Comparison of ENCODE assay signal across 9 mouse cellular contexts in genomic region chr4:57294971-57295656, GRCm38 (mm10). TPM values are rescaled to one million over a fixed set of nuclear protein-coding genes. Genes with fewer than 3 reads are reported as not detected.
A peak's percentile ranks its signal among the peaks of the same experiment; 100 is the strongest.
DNase-seq lines count a peak whose midpoint lies in the region; ATAC-seq and TF ChIP-seq lines count a peak whose summit lies in the region.
"Had no signal": no experiment of that assay in that cellular context is flagged by ENCODE, and none has a peak within 500 bp of the region (broad histone marks: within the 10 kb centered on the region; RNA-seq: fewer than 3 reads in every experiment).

No protein-coding gene starts in this region.

- no peaks in the 10 kb centered on the region for H3K27me3 ChIP-seq in midbrain, postnatal 0 days (ENCODE audit: insufficient read depth, low read length)
- H3K27me3 ChIP-seq in midbrain, embryonic 11.5 days (ENCODE audit: control insufficient read depth, insufficient read depth, low read length): peaks cover 23% of the 10 kb centered on the region
- H3K27me3 ChIP-seq in heart, embryonic 16.5 days (ENCODE audit: control insufficient read depth, insufficient read depth, low read length): peaks cover 3% of the 10 kb centered on the region; the same call in 1 of the 2 replicates
- H3K27me3 ChIP-seq in lung, embryonic 14.5 days (ENCODE audit: insufficient read depth, low read length): peaks cover 4% of the 10 kb centered on the region; the same call in 1 of the 2 replicates
- no peaks in the 10 kb centered on the region; the same call in 1 of the 2 replicates for H3K27me3 ChIP-seq in forebrain, postnatal 0 days (ENCODE audit: insufficient read depth, low read length)

- no peaks in the 10 kb centered on the region for H3K9me3 ChIP-seq in midbrain, postnatal 0 days (ENCODE audit: low read length)
- H3K9me3 ChIP-seq in midbrain, embryonic 11.5 days (ENCODE audit: control insufficient read depth, low read length): no peaks in the 10 kb centered on the region
- no peaks in the 10 kb centered on the region for H3K9me3 ChIP-seq in heart, embryonic 16.5 days (replicated peaks; ENCODE audit: control insufficient read depth, low read length)
- no peaks in the 10 kb centered on the region for H3K9me3 ChIP-seq in lung, embryonic 14.5 days (ENCODE audit: low read depth, low read length)
- H3K9me3 ChIP-seq in forebrain, postnatal 0 days (ENCODE audit: low read length): no peaks in the 10 kb centered on the region
- H3K9me3 ChIP-seq: limb, embryonic 13.5 days had no signal

- no peak for ATAC-seq in midbrain, postnatal 0 days (ENCODE audit: low FRiP score)
- no peak for ATAC-seq in midbrain, embryonic 11.5 days (ENCODE audit: low FRiP score)
- peak; percentile 62 for ATAC-seq in heart, embryonic 16.5 days (replicated peaks; ENCODE audit: extremely low read depth, insufficient read depth, low FRiP score)
- ATAC-seq in lung, embryonic 14.5 days (ENCODE audit: insufficient read depth): peak; percentile 91
- no peak for ATAC-seq in forebrain, postnatal 0 days

- no peak for TF ChIP-seq CTCF in midbrain, postnatal 0 days (IDR thresholded peaks at IDR 0.05)
- TF ChIP-seq CTCF in lung, embryonic 14.5 days (IDR thresholded peaks at IDR 0.05; ENCODE audit: low read depth): no peak
- TF ChIP-seq CTCF in forebrain, postnatal 0 days (IDR thresholded peaks at IDR 0.05; ENCODE audit: low read depth): no peak

- no peak overlapping the region for H3K27ac ChIP-seq in midbrain, postnatal 0 days (ENCODE audit: low read depth, low read length)
- H3K27ac ChIP-seq in midbrain, embryonic 11.5 days (ENCODE audit: low read depth, low read length): no peak overlapping the region
- peak overlapping the region; percentile 39 for H3K27ac ChIP-seq in heart, embryonic 16.5 days (ENCODE audit: low read length)
- peak overlapping the region; percentile 56 for H3K27ac ChIP-seq in lung, embryonic 14.5 days (ENCODE audit: low read depth)
- H3K27ac ChIP-seq in forebrain, postnatal 0 days (ENCODE audit: low read depth, low read length): no peak overlapping the region
- H3K27ac ChIP-seq: limb, embryonic 13.5 days had no signal

- H3K36me3 ChIP-seq in midbrain, postnatal 0 days (ENCODE audit: insufficient read depth, low read length): no peaks in the 10 kb centered on the region
- H3K36me3 ChIP-seq in midbrain, embryonic 11.5 days (ENCODE audit: control insufficient read depth, insufficient read depth, low read length): no peaks in the 10 kb centered on the region
- H3K36me3 ChIP-seq in heart, embryonic 16.5 days (ENCODE audit: control insufficient read depth, insufficient read depth): no peaks in the 10 kb centered on the region
- H3K36me3 ChIP-seq in lung, embryonic 14.5 days (ENCODE audit: insufficient read depth): no peaks in the 10 kb centered on the region
- H3K36me3 ChIP-seq in forebrain, postnatal 0 days (ENCODE audit: insufficient read depth): no peaks in the 10 kb centered on the region
- H3K36me3 ChIP-seq: limb, embryonic 13.5 days had no signal

- no peak overlapping the region for H3K4me3 ChIP-seq in midbrain, postnatal 0 days (ENCODE audit: low read depth, low read length)
- H3K4me3 ChIP-seq in midbrain, embryonic 11.5 days (ENCODE audit: low read depth, low read length): no peak overlapping the region
- H3K4me3 ChIP-seq in heart, embryonic 16.5 days (ENCODE audit: low read length): no peak overlapping the region
- H3K4me3 ChIP-seq in lung, embryonic 14.5 days (ENCODE audit: low read depth, low read length): no peak overlapping the region
- no peak overlapping the region for H3K4me3 ChIP-seq in forebrain, postnatal 0 days (ENCODE audit: low read depth, low read length)
- H3K4me3 ChIP-seq: limb, embryonic 13.5 days had no signal

- no peak overlapping the region for H3K9ac ChIP-seq in midbrain, postnatal 0 days (replicated peaks; ENCODE audit: low read length, poor library complexity, severe bottlenecking)
- no peak overlapping the region for H3K9ac ChIP-seq in midbrain, embryonic 11.5 days (ENCODE audit: low read length)
- H3K9ac ChIP-seq in heart, embryonic 16.5 days (ENCODE audit: low read length): no peak overlapping the region
- no peak overlapping the region for H3K9ac ChIP-seq in lung, embryonic 14.5 days
- H3K9ac ChIP-seq in forebrain, postnatal 0 days: no peak overlapping the region
- H3K9ac ChIP-seq: limb, embryonic 13.5 days had no signal

- peaks cover 3% of the 10 kb centered on the region; the same call in 1 of the 2 replicates for H3K4me1 ChIP-seq in midbrain, postnatal 0 days (ENCODE audit: insufficient read depth, low read length)
- peaks cover 9% of the 10 kb centered on the region for H3K4me1 ChIP-seq in midbrain, embryonic 11.5 days (ENCODE audit: control insufficient read depth, insufficient read depth, low read length)
- peaks cover 20% of the 10 kb centered on the region for H3K4me1 ChIP-seq in heart, embryonic 16.5 days (ENCODE audit: control insufficient read depth, insufficient read depth, low read length)
- peaks cover 6% of the 10 kb centered on the region; the same call in 1 of the 2 replicates for H3K4me1 ChIP-seq in lung, embryonic 14.5 days (ENCODE audit: insufficient read depth)
- no peaks in the 10 kb centered on the region for H3K4me1 ChIP-seq in forebrain, postnatal 0 days (ENCODE audit: insufficient read depth)

- DNase-seq in midbrain, postnatal 0 days (ENCODE audit: low spot score): peak; percentile 75
- DNase-seq in midbrain, embryonic 11.5 days (ENCODE audit: low spot score, missing footprints): no peak
- peak; percentile 88 for DNase-seq in cerebellum, adult 9-11 months
- peak; percentile 85 for DNase-seq in lung, embryonic 14.5 days
- peak; percentile 65 for DNase-seq in urinary bladder, adult 2 months (ENCODE audit: low spot score)
- no peak for DNase-seq in thymus, adult 18-20 months
- no peak for DNase-seq in forebrain, postnatal 0 days

- no peak overlapping the region for H3K4me2 ChIP-seq in midbrain, postnatal 0 days (ENCODE audit: low read depth, low read length, poor library complexity, severe bottlenecking)
- H3K4me2 ChIP-seq in midbrain, embryonic 11.5 days: no peak overlapping the region
- no peak overlapping the region for H3K4me2 ChIP-seq in heart, embryonic 16.5 days (ENCODE audit: low read depth, low read length)
- H3K4me2 ChIP-seq in lung, embryonic 14.5 days: no peak overlapping the region
- H3K4me2 ChIP-seq in forebrain, postnatal 0 days (ENCODE audit: low read depth): no peak overlapping the region
- H3K4me2 ChIP-seq: limb, embryonic 13.5 days had no signal

- 70% methylated on average over 9 of the region's 9 CpGs for WGBS in midbrain, postnatal 0 days
- WGBS in midbrain, embryonic 11.5 days: 87% methylated on average over 9 of the region's 9 CpGs
- 37% methylated on average over 9 of the region's 9 CpGs for WGBS in heart, embryonic 16.5 days
- 30% methylated on average over 9 of the region's 9 CpGs for WGBS in lung, embryonic 14.5 days
- 67% methylated on average over 9 of the region's 9 CpGs for WGBS in forebrain, postnatal 0 days

RNA-seq across cellular contexts. Expression of gene Ptpn3, which starts 6.5 kb away (rescaled TPM):
- 6.2 and 12.8 TPM in 2 replicates for total RNA-seq in midbrain, postnatal 0 days (2014; rRNA removed)
- 1.4 and 1.9 TPM in 2 replicates for polyA plus RNA-seq in midbrain, postnatal 0 days (2015; fragmentation: Nextera tagmentation; extraction: Ambion mirVana)
- 0.33 and 0.90 TPM in 2 replicates for polyA plus RNA-seq in midbrain, embryonic 11.5 days (2014; fragmentation: Nextera tagmentation; extraction: Ambion mirVana)
- 1.8 and 2.3 TPM in 2 replicates for polyA plus RNA-seq in heart, embryonic 16.5 days (2015; fragmentation: Nextera tagmentation; extraction: Ambion mirVana)
- polyA plus RNA-seq in lung, embryonic 14.5 days (2014; fragmentation: Nextera tagmentation; extraction: Ambion mirVana): 4.4 and 4.9 TPM in 2 replicates
- polyA plus RNA-seq in urinary bladder, adult 2 months (2012; rRNA removed): 22.1 and 23.5 TPM in 2 replicates
- total RNA-seq in forebrain, postnatal 0 days (2014; rRNA removed): 1.8 and 5.7 TPM in 2 replicates
- polyA plus RNA-seq in forebrain, postnatal 0 days (2015; fragmentation: Nextera tagmentation; extraction: Ambion mirVana): 0.92 and 1.2 TPM in 2 replicates

Comparison
In these comparisons a context has a peak if more than half of its experiments do, and no peak if none do; other contexts are left out.
1. DNase-seq: peak in midbrain, postnatal 0 days (single experiment), cerebellum, adult 9-11 months (single experiment), lung, embryonic 14.5 days (single experiment) and urinary bladder, adult 2 months (single experiment); none in midbrain, embryonic 11.5 days (single experiment), thymus, adult 18-20 months (0 of 2) and forebrain, postnatal 0 days (single experiment).
2. ATAC-seq: peak in heart, embryonic 16.5 days (single experiment) and lung, embryonic 14.5 days (single experiment); none in midbrain, postnatal 0 days (single experiment), midbrain, embryonic 11.5 days (single experiment) and forebrain, postnatal 0 days (single experiment).
3. H3K27ac ChIP-seq: peak in heart, embryonic 16.5 days (single experiment) and lung, embryonic 14.5 days (single experiment); none in midbrain, postnatal 0 days (single experiment), midbrain, embryonic 11.5 days (single experiment) and forebrain, postnatal 0 days (single experiment).